Mouse (Mus musculus): ENCODE data around the gene Rps18. TPM values are rescaled to one million over a fixed set of nuclear protein-coding genes. Genes with fewer than 3 reads are reported as not detected.
"Not testable (repeated sequence)": the region's sequence is repeated elsewhere in the genome, so short reads cannot be mapped to it uniquely, and the experiment has no call there.

The Rps18 gene
- 1,221 and 1,241 TPM in 2 replicates for polyA plus RNA-seq (2014; fragmentation: Nextera tagmentation; extraction: Ambion mirVana)

DNA sequence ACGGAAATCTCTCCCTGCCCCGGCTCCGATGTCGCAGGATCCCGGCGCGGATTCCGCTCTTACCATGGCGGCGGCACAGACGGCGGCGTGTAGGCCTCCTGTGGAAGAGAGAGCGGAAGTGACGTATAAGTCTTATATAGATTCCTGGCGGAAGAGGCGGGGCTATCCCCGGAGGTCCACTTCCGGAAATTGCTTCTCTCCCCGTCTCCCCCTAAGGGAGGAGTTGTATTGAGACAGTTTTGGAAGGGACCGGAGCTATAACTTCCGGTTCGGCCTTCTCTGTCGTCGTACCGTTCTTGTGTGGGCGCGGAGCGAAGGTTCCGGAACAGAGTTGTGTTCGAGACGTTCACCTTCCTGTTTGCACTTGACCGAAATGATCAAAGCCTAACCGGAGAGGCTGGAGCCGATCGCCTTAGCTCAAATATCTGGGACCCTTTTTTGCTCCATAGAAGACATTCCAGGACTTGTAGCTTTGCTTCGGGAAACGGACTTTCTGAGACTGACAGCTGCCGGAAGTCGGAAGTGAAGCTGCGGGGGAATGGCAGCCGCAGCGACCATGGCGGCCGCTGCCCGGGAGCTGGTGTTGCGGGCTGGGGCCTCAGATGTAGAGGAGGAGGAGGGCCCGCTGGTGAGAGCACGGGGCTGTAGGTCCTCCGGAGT is at the start of gene Rps18, which contains the start of gene Vps52:
Gene Rps18 (minus strand): TSS at position 447 of the 660 bp plus-strand sequence.
Gene Vps52 (plus strand): TSS at position 258 of the 660 bp plus-strand sequence.
- under 1% methylated on average over 50 of the region's 50 CpGs for WGBS
- DNase-seq (ENCODE audit: low spot score), result peak; percentile 96
- H3K4me2 ChIP-seq (replicated peaks; ENCODE audit: low read depth, low read length), result peak within 1 kb of the TSS; percentile 96
- H3K4me3 ChIP-seq (ENCODE audit: low read depth, low read length), result peak within 1 kb of the TSS; percentile 97
- no peaks in the 10 kb centered on the region for H3K27me3 ChIP-seq (ENCODE audit: control insufficient read depth, insufficient read depth, low read length)
- H3K4me1 ChIP-seq (replicated peaks; ENCODE audit: control insufficient read depth, insufficient read depth, low read length), result peaks cover 16% of the 10 kb centered on the region
- peak within 1 kb of the TSS; percentile 82 for H3K27ac ChIP-seq (ENCODE audit: low read depth, low read length)
- H3K36me3 ChIP-seq (ENCODE audit: control insufficient read depth, insufficient read depth, low read length), result peaks cover 2% of the 10 kb centered on the region; the same call in 1 of the 2 replicates
- no peaks in the 10 kb centered on the region for H3K9me3 ChIP-seq (ENCODE audit: control insufficient read depth, low read length)
- peak; percentile 83 for ATAC-seq (ENCODE audit: low FRiP score)
- H3K9ac ChIP-seq (ENCODE audit: low read depth, low read length), result peak within 1 kb of the TSS; percentile 96

- no peak overlapping the region for H3K4me2 ChIP-seq (replicated peaks; ENCODE audit: low read depth, low read length)
- no peak overlapping the region for H3K4me3 ChIP-seq (ENCODE audit: low read depth, low read length)
- no peaks in the 10 kb centered on the region for H3K36me3 ChIP-seq (ENCODE audit: control insufficient read depth, insufficient read depth, low read length)
- ATAC-seq (ENCODE audit: low FRiP score), result no peak
- no peaks in the 10 kb centered on the region for H3K9me3 ChIP-seq (ENCODE audit: control insufficient read depth, low read length)
- no peak overlapping the region for H3K9ac ChIP-seq (ENCODE audit: low read depth, low read length)
- no peak overlapping the region for H3K27ac ChIP-seq (ENCODE audit: low read depth, low read length)
- H3K27me3 ChIP-seq (ENCODE audit: control insufficient read depth, insufficient read depth, low read length), result peaks cover 18% of the 10 kb centered on the region
- DNase-seq (ENCODE audit: low spot score), result peak; percentile 77
- H3K4me1 ChIP-seq (replicated peaks; ENCODE audit: control insufficient read depth, insufficient read depth, low read length), result no peaks in the 10 kb centered on the region
- 5% methylated on average over 5 of the region's 5 CpGs for WGBS
Observed at GRCm38 (mm10) chr17:34003426-34003825, 47.6 kb upstream of the Rps18 start.

GRCm38 (mm10) chr17:34000796-34001195 is 45.0 kb upstream of the Rps18 start:
- H3K4me2 ChIP-seq (replicated peaks; ENCODE audit: low read depth, low read length); H3K4me1 ChIP-seq (replicated peaks; ENCODE audit: control insufficient read depth, insufficient read depth, low read length); DNase-seq (ENCODE audit: low spot score); H3K27ac ChIP-seq (ENCODE audit: low read depth, low read length); ATAC-seq (ENCODE audit: low FRiP score); H3K36me3 ChIP-seq (ENCODE audit: control insufficient read depth, insufficient read depth, low read length); H3K4me3 ChIP-seq (ENCODE audit: low read depth, low read length); H3K9ac ChIP-seq (ENCODE audit: low read depth, low read length); H3K9me3 ChIP-seq (ENCODE audit: control insufficient read depth, low read length): not testable (repeated sequence)
- 52% methylated on average over 2 of the region's 2 CpGs for WGBS
- peaks cover 18% of the 10 kb centered on the region for H3K27me3 ChIP-seq (ENCODE audit: control insufficient read depth, insufficient read depth, low read length)

DNA sequence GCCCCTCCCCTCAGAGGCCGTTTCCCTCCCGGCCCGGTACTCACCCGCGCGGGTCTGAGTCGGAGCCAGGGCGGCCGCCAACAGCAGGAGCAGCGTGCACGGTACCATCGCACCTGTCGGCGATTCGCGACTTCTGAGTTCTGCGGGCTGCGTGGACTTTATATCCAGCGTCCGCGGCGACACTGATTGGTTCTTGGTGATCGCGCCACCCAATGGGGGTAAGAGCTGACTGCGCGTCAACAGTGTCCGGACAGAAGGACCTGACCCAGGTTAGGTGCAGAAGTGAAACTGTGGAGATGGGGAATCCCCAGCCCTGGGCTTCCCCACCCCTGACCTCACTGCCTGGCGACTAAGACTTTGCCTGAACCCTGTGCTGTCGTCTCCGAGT is 44.3 kb upstream of the Rps18 start, which contains the start of gene H2-K1:
Gene H2-K1 (minus strand): TSS at position 198 of the 388 bp plus-strand sequence.
- H3K4me2 ChIP-seq (replicated peaks; ENCODE audit: low read depth, low read length), result peak within 1 kb of the TSS; percentile 99
- peaks cover 18% of the 10 kb centered on the region for H3K27me3 ChIP-seq (ENCODE audit: control insufficient read depth, insufficient read depth, low read length)
- 2% methylated on average over 27 of the region's 30 CpGs for WGBS
- DNase-seq (ENCODE audit: low spot score) (peak; percentile 73), ATAC-seq (ENCODE audit: low FRiP score) (peak; percentile 66)
- H3K27ac ChIP-seq (ENCODE audit: low read depth, low read length), result no peak within 1 kb of the TSS
- H3K4me1 ChIP-seq (replicated peaks; ENCODE audit: control insufficient read depth, insufficient read depth, low read length), result no peaks in the 10 kb centered on the region
- H3K9me3 ChIP-seq (ENCODE audit: control insufficient read depth, low read length), result no peaks in the 10 kb centered on the region
- H3K36me3 ChIP-seq (ENCODE audit: control insufficient read depth, insufficient read depth, low read length), result no peaks in the 10 kb centered on the region
- H3K4me3 ChIP-seq (ENCODE audit: low read depth, low read length), result peak within 1 kb of the TSS; percentile 58
- peak within 1 kb of the TSS; percentile 51; the same call in 1 of the 2 replicates for H3K9ac ChIP-seq (ENCODE audit: low read depth, low read length)

DNA sequence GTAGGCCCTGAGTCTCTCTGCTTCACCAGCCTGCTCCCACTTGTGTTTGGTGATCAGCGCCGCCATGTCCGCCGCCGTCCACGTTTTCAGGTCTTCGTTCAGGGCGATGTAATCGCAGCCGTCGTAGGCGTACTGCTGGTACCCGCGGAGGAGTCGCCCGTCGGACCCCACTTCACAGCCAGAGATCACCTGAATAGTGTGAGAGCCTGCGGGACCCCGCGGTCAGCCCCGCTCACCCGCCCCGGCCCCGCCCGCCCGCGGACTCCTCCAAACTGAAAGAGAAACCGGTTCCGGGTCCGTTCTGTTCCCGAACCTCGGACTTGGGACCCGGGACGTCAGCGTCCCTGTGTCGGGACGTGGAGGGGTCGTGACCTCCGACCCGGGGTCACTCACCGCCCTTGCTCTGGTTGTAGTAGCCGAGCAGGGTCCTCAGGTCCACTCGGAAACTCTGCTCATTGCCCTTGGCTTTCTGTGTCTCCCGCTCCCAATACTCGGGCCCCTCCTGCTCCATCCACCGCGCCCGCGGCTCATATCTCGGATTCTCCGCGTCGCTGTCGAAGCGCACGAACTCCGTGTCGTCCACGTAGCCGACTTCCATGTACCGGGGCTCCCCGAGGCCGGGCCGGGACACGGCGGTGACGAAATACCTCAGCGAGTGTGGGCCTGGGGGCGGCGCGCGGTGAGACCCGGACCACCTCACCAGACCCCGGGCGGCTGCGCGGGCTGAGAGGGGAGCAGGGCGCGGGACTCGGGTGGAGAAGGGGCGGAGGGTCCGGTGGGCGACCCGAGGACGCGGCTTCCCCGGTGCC is 43.7 kb upstream of the Rps18 start:
- peak overlapping the region; percentile 58 for H3K4me3 ChIP-seq (ENCODE audit: low read depth, low read length)
- H3K4me2 ChIP-seq (replicated peaks; ENCODE audit: low read depth, low read length), result peak overlapping the region; percentile 99
- H3K27me3 ChIP-seq (ENCODE audit: control insufficient read depth, insufficient read depth, low read length), result peaks cover 18% of the 10 kb centered on the region
- 2% methylated on average over 78 of the region's 87 CpGs for WGBS
- peak; percentile 46 for DNase-seq (ENCODE audit: low spot score)
- H3K9me3 ChIP-seq (ENCODE audit: control insufficient read depth, low read length), result no peaks in the 10 kb centered on the region
- no peaks in the 10 kb centered on the region for H3K36me3 ChIP-seq (ENCODE audit: control insufficient read depth, insufficient read depth, low read length)
- H3K4me1 ChIP-seq (replicated peaks; ENCODE audit: control insufficient read depth, insufficient read depth, low read length), result no peaks in the 10 kb centered on the region
- peak overlapping the region; percentile 51; the same call in 1 of the 2 replicates for H3K9ac ChIP-seq (ENCODE audit: low read depth, low read length)
- peak; percentile 51 for ATAC-seq (ENCODE audit: low FRiP score)
- H3K27ac ChIP-seq (ENCODE audit: low read depth, low read length), result no peak overlapping the region

DNA sequence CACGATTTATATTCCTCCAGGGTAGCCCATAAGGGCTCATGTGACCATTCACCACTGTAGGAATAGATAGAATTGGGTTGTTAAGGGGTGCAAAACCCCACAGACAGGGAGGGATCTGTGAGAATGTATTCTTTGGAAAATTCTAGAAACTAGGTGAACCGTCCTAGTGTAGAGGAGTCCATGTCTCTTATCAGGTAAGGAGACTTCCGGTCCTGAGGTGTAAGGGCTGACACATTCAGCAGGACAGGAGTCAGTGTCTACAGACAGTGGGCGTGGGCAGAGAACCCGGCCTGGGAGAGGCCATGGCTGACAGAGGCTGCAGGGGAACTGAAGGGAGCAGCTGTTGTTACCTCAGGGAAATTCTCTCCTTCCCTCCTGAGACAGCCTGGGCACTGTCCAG is 42.9 kb upstream of the Rps18 start:
- H3K4me1 ChIP-seq (replicated peaks; ENCODE audit: control insufficient read depth, insufficient read depth, low read length); H3K9me3 ChIP-seq (ENCODE audit: control insufficient read depth, low read length); ATAC-seq (ENCODE audit: low FRiP score); H3K36me3 ChIP-seq (ENCODE audit: control insufficient read depth, insufficient read depth, low read length); H3K9ac ChIP-seq (ENCODE audit: low read depth, low read length); H3K4me2 ChIP-seq (replicated peaks; ENCODE audit: low read depth, low read length); DNase-seq (ENCODE audit: low spot score); H3K27ac ChIP-seq (ENCODE audit: low read depth, low read length); H3K4me3 ChIP-seq (ENCODE audit: low read depth, low read length): not testable (repeated sequence)
- 62% methylated on average over 5 of the region's 5 CpGs for WGBS
- H3K27me3 ChIP-seq (ENCODE audit: control insufficient read depth, insufficient read depth, low read length), result peaks cover 18% of the 10 kb centered on the region

- H3K9ac ChIP-seq (ENCODE audit: low read depth, low read length); H3K36me3 ChIP-seq (ENCODE audit: control insufficient read depth, insufficient read depth, low read length); H3K4me2 ChIP-seq (replicated peaks; ENCODE audit: low read depth, low read length); DNase-seq (ENCODE audit: low spot score); H3K9me3 ChIP-seq (ENCODE audit: control insufficient read depth, low read length); ATAC-seq (ENCODE audit: low FRiP score); H3K4me1 ChIP-seq (replicated peaks; ENCODE audit: control insufficient read depth, insufficient read depth, low read length); H3K27ac ChIP-seq (ENCODE audit: low read depth, low read length); H3K4me3 ChIP-seq (ENCODE audit: low read depth, low read length): not testable (repeated sequence)
- 93% methylated on average over 2 of the region's 2 CpGs for WGBS
- H3K27me3 ChIP-seq (ENCODE audit: control insufficient read depth, insufficient read depth, low read length), result peaks cover 18% of the 10 kb centered on the region
Observed at GRCm38 (mm10) chr17:33997025-33997424, 41.2 kb upstream of the Rps18 start.

DNA sequence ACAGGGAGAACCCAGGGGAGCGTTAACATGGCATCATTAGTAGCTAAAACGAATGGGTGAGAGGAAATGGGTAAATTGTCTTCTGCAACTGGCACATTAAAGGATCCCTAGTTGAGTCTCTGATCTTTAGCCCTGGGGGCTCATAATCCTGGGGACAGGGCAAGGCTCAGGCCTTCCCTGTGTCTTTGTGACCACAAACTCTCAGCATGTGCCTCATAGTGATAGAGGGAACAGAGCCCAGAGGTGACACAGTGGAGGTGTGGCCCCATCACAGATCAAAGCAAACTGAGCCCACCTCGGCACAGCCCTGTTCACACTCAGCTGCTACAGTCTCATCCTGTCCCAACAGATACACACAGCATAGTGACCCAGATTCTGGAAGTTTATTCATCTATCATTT is 39.9 kb upstream of the Rps18 start:
- no peaks in the 10 kb centered on the region for H3K9me3 ChIP-seq (ENCODE audit: control insufficient read depth, low read length)
- ATAC-seq (ENCODE audit: low FRiP score), result no peak

More for the DNA sequence above, 39.9 kb upstream of the Rps18 start:
- H3K4me2 ChIP-seq (replicated peaks; ENCODE audit: low read depth, low read length), result no peak overlapping the region
- H3K9ac ChIP-seq (ENCODE audit: low read depth, low read length), result no peak overlapping the region
- H3K4me3 ChIP-seq (ENCODE audit: low read depth, low read length), result no peak overlapping the region
- peaks cover 17% of the 10 kb centered on the region for H3K27me3 ChIP-seq (ENCODE audit: control insufficient read depth, insufficient read depth, low read length)
- no peaks in the 10 kb centered on the region for H3K4me1 ChIP-seq (replicated peaks; ENCODE audit: control insufficient read depth, insufficient read depth, low read length)
- DNase-seq (ENCODE audit: low spot score), result no peak
- no peaks in the 10 kb centered on the region for H3K36me3 ChIP-seq (ENCODE audit: control insufficient read depth, insufficient read depth, low read length)
- WGBS, result 70% methylated on average over 3 of the region's 3 CpGs
- no peak overlapping the region for H3K27ac ChIP-seq (ENCODE audit: low read depth, low read length)
